Mouse (Mus musculus) neural tube, embryonic 14.5 days (tissue): Measurements from ENCODE around the gene Nr2c2ap. TPM values are rescaled to one million over a fixed set of nuclear protein-coding genes. Genes with fewer than 3 reads are reported as not detected.
A peak's percentile ranks its signal among the peaks of the same experiment; 100 is the strongest.

Experiments used
- ATAC-seq: fragments of 200-750 bp; cut with Nextera tagmentation; 2 replicates; pipeline ENCODE4 v1.8.0; 2017; ENCODE audit warnings: low read depth, mild to moderate bottlenecking, moderate TSS enrichment, moderate library complexity
- H3K27ac ChIP-seq: fragments of 300-500 bp; sonication (generic); 2 replicates; pipeline ENCODE4 v1.5.1; 2014; ENCODE audit warnings: low read depth, mild to moderate bottlenecking, control low read depth, low read length, moderate library complexity, mixed read lengths
- H3K27me3 ChIP-seq: fragments of 300-500 bp; sonication (generic); 2 replicates; pipeline ENCODE4 v1.6.1; 2014; ENCODE audit warnings: low read length; ENCODE audit not compliant: control insufficient read depth, insufficient read depth
- H3K36me3 ChIP-seq: fragments of 300-500 bp; sonication (generic); 2 replicates; pipeline ENCODE4 v1.6.1; 2014; ENCODE audit warnings: low read length, mixed read lengths; ENCODE audit not compliant: control insufficient read depth, insufficient read depth
- H3K4me1 ChIP-seq: fragments of 300-500 bp; sonication (generic); 2 replicates; pipeline ENCODE4 v1.6.1; 2014; ENCODE audit warnings: low read length; ENCODE audit not compliant: control insufficient read depth, insufficient read depth
- H3K4me2 ChIP-seq: fragments of 300-500 bp; sonication (generic); 2 replicates; pipeline ENCODE4 v1.6.1; 2014; ENCODE audit warnings: mild to moderate bottlenecking, low read depth, low read length, control low read depth
- H3K4me3 ChIP-seq: fragments of 300-500 bp; sonication (generic); 2 replicates; pipeline ENCODE4 v1.5.1; 2014; ENCODE audit warnings: low read depth, low read length, control low read depth, mixed read lengths
- H3K9ac ChIP-seq: fragments of 300-500 bp; sonication (generic); replicated peaks from 2 replicates; pipeline ENCODE4 v1.6.1; 2014; ENCODE audit warnings: low read depth, mild to moderate bottlenecking, control low read depth, low read length, mixed read lengths
- H3K9me3 ChIP-seq: fragments of 300-500 bp; sonication (generic); 2 replicates; pipeline ENCODE4 v1.6.1; 2016; ENCODE audit warnings: low read length; ENCODE audit not compliant: control insufficient read depth
- WGBS: fragments of 180-500 bp; shearing (Covaris S2); extraction: QIAGEN DNeasy Blood & Tissue Kit; methylation state at CpG from one replicate; pipeline ENCODE4 v1.1.7; 2014; 5-methylcytosine and 5-hydroxymethylcytosine counted together
- polyA plus RNA-seq: library from polyadenylated mRNA; unstranded; fragments of >200 nt; fragmentation: Nextera tagmentation; extraction: Ambion mirVana; gene quantifications from 2 replicates; pipeline ENCODE4 v1.2.1, GENCODE M21; 2014

Gene Nr2c2ap
- polyA plus RNA-seq, 1 experiment from 2014 or later, result 35.3 TPM

- Histone ChIP-seq H3K4me1 (peaks cover 13% of the 10 kb centered on the region), H3K27ac (no peak overlapping the region), H3K27me3 (peaks cover 15% of the 10 kb centered on the region), H3K4me3 (no peak overlapping the region), H3K9ac (no peak overlapping the region), H3K36me3 (peaks cover 36% of the 10 kb centered on the region), H3K9me3 (no peaks in the 10 kb centered on the region), H3K4me2 (no peak overlapping the region)
- 67% methylated on average over 8 of the region's 8 CpGs for WGBS
- no peak for ATAC-seq
Measured at GRCm38 (mm10) chr8:70092786-70093185, 38.3 kb upstream of the Nr2c2ap start.

- no peaks in the 10 kb centered on the region for H3K27me3 ChIP-seq
- H3K36me3 ChIP-seq, result peaks cover 77% of the 10 kb centered on the region
- H3K4me1 ChIP-seq, result no peaks in the 10 kb centered on the region
- no peak overlapping the region for H3K27ac ChIP-seq
- no peak overlapping the region for H3K4me2 ChIP-seq
- H3K9ac ChIP-seq, result no peak overlapping the region
- no peaks in the 10 kb centered on the region for H3K9me3 ChIP-seq
- WGBS, result 77% methylated on average over 8 of the region's 8 CpGs
- no peak for ATAC-seq
- H3K4me3 ChIP-seq, result no peak overlapping the region
Measured at GRCm38 (mm10) chr8:70099276-70099675, 31.9 kb upstream of the Nr2c2ap start.

GRCm38 (mm10) chr8:70100241-70100640 is 30.9 kb upstream of the Nr2c2ap start:
- Histone ChIP-seq H3K9me3 (no peaks in the 10 kb centered on the region), H3K9ac (no peak overlapping the region), H3K4me2 (no peak overlapping the region), H3K27me3 (no peaks in the 10 kb centered on the region), H3K36me3 (peaks cover 72% of the 10 kb centered on the region), H3K4me1 (no peaks in the 10 kb centered on the region), H3K27ac (no peak overlapping the region), H3K4me3 (no peak overlapping the region)
- no peak for ATAC-seq
- WGBS, result 92% methylated on average over 8 of the region's 8 CpGs

GRCm38 (mm10) chr8:70104506-70104905 is 26.6 kb upstream of the Nr2c2ap start:
- Histone ChIP-seq H3K4me3 (no peak overlapping the region), H3K36me3 (peaks cover 76% of the 10 kb centered on the region), H3K4me1 (no peaks in the 10 kb centered on the region), H3K9me3 (no peaks in the 10 kb centered on the region), H3K4me2 (no peak overlapping the region), H3K9ac (no peak overlapping the region), H3K27ac (no peak overlapping the region), H3K27me3 (no peaks in the 10 kb centered on the region)
- WGBS, result 14% methylated on average over 6 of the region's 6 CpGs
- ATAC-seq, result peak; percentile 67; the same call in 1 of the 2 replicates

- H3K27ac ChIP-seq, result no peak overlapping the region
- peaks cover 76% of the 10 kb centered on the region for H3K36me3 ChIP-seq
- H3K27me3 ChIP-seq, result no peaks in the 10 kb centered on the region
- H3K4me1 ChIP-seq, result no peaks in the 10 kb centered on the region
- no peak overlapping the region for H3K9ac ChIP-seq
- ATAC-seq, result no peak
- H3K4me3 ChIP-seq, result no peak overlapping the region
- WGBS, result 84% methylated on average over 7 of the region's 7 CpGs
- no peak overlapping the region for H3K4me2 ChIP-seq
- no peaks in the 10 kb centered on the region for H3K9me3 ChIP-seq
Measured at GRCm38 (mm10) chr8:70104922-70105321, 26.2 kb upstream of the Nr2c2ap start.

GRCm38 (mm10) chr8:70110451-70110850 is 20.7 kb upstream of the Nr2c2ap start:
- 86% methylated on average over 2 of the region's 2 CpGs for WGBS
- H3K4me1 ChIP-seq, result no peaks in the 10 kb centered on the region
- H3K27me3 ChIP-seq, result no peaks in the 10 kb centered on the region
- H3K36me3 ChIP-seq, result peaks cover 79% of the 10 kb centered on the region
- H3K27ac ChIP-seq, result no peak overlapping the region
- no peak for ATAC-seq
- H3K9me3 ChIP-seq, result no peaks in the 10 kb centered on the region
- no peak overlapping the region for H3K4me3 ChIP-seq
- H3K9ac ChIP-seq, result no peak overlapping the region
- H3K4me2 ChIP-seq, result no peak overlapping the region

- Histone ChIP-seq H3K4me1 (no peaks in the 10 kb centered on the region), H3K27me3 (no peaks in the 10 kb centered on the region), H3K9me3 (no peaks in the 10 kb centered on the region), H3K27ac (no peak overlapping the region), H3K9ac (no peak overlapping the region), H3K4me2 (no peak overlapping the region), H3K36me3 (peaks cover 78% of the 10 kb centered on the region), H3K4me3 (no peak overlapping the region)
- WGBS, result 56% methylated on average over 23 of the region's 23 CpGs
- ATAC-seq, result no peak; the same call in 1 of the 2 replicates
Measured at GRCm38 (mm10) chr8:70111192-70111795, 19.8 kb upstream of the Nr2c2ap start.

GRCm38 (mm10) chr8:70112401-70113016 is 18.6 kb upstream of the Nr2c2ap start:
- H3K4me2 ChIP-seq, result no peak overlapping the region
- peaks cover 65% of the 10 kb centered on the region for H3K36me3 ChIP-seq
- no peak overlapping the region for H3K4me3 ChIP-seq
- ATAC-seq, result no peak; the same call in 1 of the 2 replicates
- no peaks in the 10 kb centered on the region for H3K9me3 ChIP-seq
- 8% methylated on average over 43 of the region's 43 CpGs for WGBS
- H3K27ac ChIP-seq, result no peak overlapping the region
- H3K4me1 ChIP-seq, result peaks cover 10% of the 10 kb centered on the region
- H3K9ac ChIP-seq, result no peak overlapping the region
- no peaks in the 10 kb centered on the region for H3K27me3 ChIP-seq

GRCm38 (mm10) chr8:70114488-70114887 is 16.6 kb upstream of the Nr2c2ap start:
- Histone ChIP-seq H3K9ac (no peak overlapping the region), H3K27me3 (no peaks in the 10 kb centered on the region), H3K27ac (no peak overlapping the region), H3K4me3 (no peak overlapping the region), H3K4me1 (peaks cover 23% of the 10 kb centered on the region), H3K9me3 (no peaks in the 10 kb centered on the region), H3K4me2 (no peak overlapping the region), H3K36me3 (peaks cover 50% of the 10 kb centered on the region)
- no peak for ATAC-seq
- 24% methylated on average over 6 of the region's 6 CpGs for WGBS
